Mouse (Mus musculus): Measurements from ENCODE around the gene Vmn2r43.
"Not testable (repeated sequence)": the region's sequence is repeated elsewhere in the genome, so short reads cannot be mapped to it uniquely, and the experiment has no call there.

The Vmn2r43 gene

DNA sequence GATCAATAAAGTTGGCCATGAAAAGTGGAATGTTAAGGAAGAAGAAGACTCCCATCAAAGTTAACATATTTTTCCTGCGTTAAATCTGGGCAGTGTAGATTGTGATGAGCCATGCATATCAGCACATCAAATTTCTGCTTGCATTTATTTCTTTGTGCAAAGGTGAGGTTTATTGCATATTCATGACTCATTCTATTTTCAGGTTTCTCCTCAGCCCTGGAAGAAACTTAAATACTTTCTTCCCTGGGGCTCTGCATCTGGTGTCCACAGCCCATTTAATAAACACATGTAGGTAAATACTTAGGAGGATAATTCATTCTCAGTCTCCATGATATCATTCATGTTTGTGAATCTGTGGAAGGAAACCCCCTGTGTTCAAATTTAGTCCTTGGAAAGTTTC is at the start of gene Vmn2r43:
Gene Vmn2r43 (minus strand): TSS at position 101 of the 400 bp plus-strand sequence.
- not testable (repeated sequence) for DNase-seq (ENCODE audit: low spot score)

DNA sequence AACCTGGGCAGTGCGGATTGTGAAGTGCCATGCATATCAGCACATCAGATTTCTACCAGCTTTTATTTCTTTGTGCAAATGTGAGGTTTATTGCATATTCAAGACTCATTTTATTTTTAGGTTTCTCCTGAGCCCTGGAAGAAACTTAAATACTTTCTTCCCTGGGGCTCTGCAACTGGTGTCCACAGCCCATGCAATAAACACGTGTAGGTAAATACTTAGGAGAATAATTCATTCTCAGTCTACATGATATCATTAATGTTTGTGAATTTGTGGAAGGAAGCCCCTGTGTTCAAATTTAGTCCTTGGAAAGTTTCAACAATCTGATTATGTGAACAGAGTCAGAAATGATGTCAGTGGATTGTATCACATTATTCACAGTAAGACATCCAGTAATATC is 60.2 kb downstream of the Vmn2r43 start, which contains the start of gene Vmn2r42:
Gene Vmn2r42 (minus strand): TSS at position 101 of the 400 bp plus-strand sequence.
- not testable (repeated sequence) for DNase-seq (ENCODE audit: low spot score)
